In the genomic region with DNA sequence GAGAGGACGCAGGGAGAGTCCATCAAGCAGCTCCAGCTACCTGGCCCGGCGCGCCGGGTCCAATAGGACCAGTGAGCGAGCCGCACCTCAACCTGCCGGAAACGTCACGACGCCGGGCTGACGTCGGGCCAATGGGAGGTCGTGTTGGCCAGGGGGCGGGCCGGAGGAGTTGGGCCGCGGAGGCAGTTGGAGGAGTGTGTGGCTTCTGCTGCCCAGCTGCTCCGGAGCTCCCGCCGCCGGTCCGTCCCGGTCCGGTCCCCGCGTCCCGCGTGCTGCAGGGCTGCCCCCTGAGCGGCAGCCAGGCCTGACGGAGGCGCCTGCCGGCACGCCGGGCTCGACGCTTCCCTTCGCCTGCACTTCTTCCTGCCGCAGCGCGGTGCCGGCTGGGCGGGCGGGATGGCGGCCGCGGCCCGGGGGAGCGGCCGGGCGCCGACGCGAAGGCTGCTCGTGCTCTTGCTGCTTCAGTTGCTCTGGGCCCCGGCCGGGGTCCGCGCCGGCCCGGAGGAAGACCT, we compare ENCODE assay signal across 8 mouse cellular contexts. TPM values are rescaled to one million over a fixed set of nuclear protein-coding genes. Genes with fewer than 3 reads are reported as not detected.
DNase-seq lines count a peak whose midpoint lies in the region; ATAC-seq lines count a peak whose summit lies in the region.

A gene (plus strand): TSS at position 131 of the 512 bp plus-strand sequence.

- peak within 1 kb of the TSS; percentile 86 for H3K9ac ChIP-seq in hindbrain, embryonic 15.5 days

- peak within 1 kb of the TSS; percentile 78 for H3K4me2 ChIP-seq in hindbrain, embryonic 15.5 days

- ATAC-seq in hindbrain, embryonic 15.5 days (ENCODE audit: low FRiP score, low read depth), result peak; percentile 98

- H3K9me3 ChIP-seq in hindbrain, embryonic 15.5 days, result no peaks in the 10 kb centered on the region

- H3K27ac ChIP-seq in hindbrain, embryonic 15.5 days (replicated peaks), result peak within 1 kb of the TSS; percentile 96

- no peaks in the 10 kb centered on the region for H3K36me3 ChIP-seq in hindbrain, embryonic 15.5 days

- no peaks in the 10 kb centered on the region for H3K27me3 ChIP-seq in hindbrain, embryonic 15.5 days

- WGBS in hindbrain, embryonic 15.5 days, result 1% methylated on average over 25 of the region's 62 CpGs

- H3K4me1 ChIP-seq in hindbrain, embryonic 15.5 days (replicated peaks), result peaks cover 28% of the 10 kb centered on the region

- peak within 1 kb of the TSS; percentile 99 for H3K4me3 ChIP-seq in hindbrain, embryonic 15.5 days

- peak; percentile 95 for DNase-seq in R1 (ENCODE audit: low read depth, low spot score)
- peak; percentile 96 to 98 for DNase-seq in cerebellum, postnatal 25 days
- DNase-seq in frontal cortex, postnatal 36 days (ENCODE audit: low spot score in 2 of 2), result peak; percentile 94 to 96
- DNase-seq in left cerebral cortex, adult 11 months (ENCODE audit: low spot score), result peak; percentile 87
- DNase-seq in lung, postnatal 4 days, result peak; percentile 96
- peak; percentile 83 for DNase-seq in retina, postnatal 7 days (ENCODE audit: low read depth, low spot score)
- peak; percentile 95 for DNase-seq in urinary bladder, adult 2 months (ENCODE audit: low spot score)

RNA-seq across cellular contexts. Expression of the gene that starts here (rescaled TPM):
- 47.0 and 48.9 TPM in 2 replicates for polyA plus RNA-seq in hindbrain, embryonic 15.5 days (2015; fragmentation: Nextera tagmentation; extraction: Ambion mirVana)
- polyA plus RNA-seq in urinary bladder, adult 2 months (2012; rRNA removed), result 57.9 and 69.8 TPM in 2 replicates

Comparison
In these comparisons a context has a peak if more than half of its experiments do, and no peak if none do; other contexts are left out.
1. Peak in every context shown above with its lines: DNase-seq, ATAC-seq, H3K4me3 ChIP-seq and H3K27ac ChIP-seq.